Comparison of ENCODE assay signal across 22 mouse cellular contexts in genomic region chr1:50547794-50548193, GRCm38 (mm10).
"Had no signal": no experiment of that assay in that cellular context is flagged by ENCODE, and none has a peak within 500 bp of the region (broad histone marks: within the 10 kb centered on the region; RNA-seq: fewer than 3 reads in every experiment).

No protein-coding gene starts in this region.

- H3K4me2 ChIP-seq: liver, embryonic 11.5 days; liver, embryonic 13.5 days; liver, embryonic 15.5 days; lung, embryonic 15.5 days; midbrain, embryonic 12.5 days; neural tube, embryonic 13.5 days had no signal

- DNase-seq: liver, embryonic 13.5 days; liver, postnatal 0 days; lung, adult 2 months; lung, postnatal 14 days; lung, postnatal 36 days; retina, postnatal 1 day; right cerebral cortex, adult 18-20 months; right cerebral cortex, postnatal 25 days; right cerebral cortex, postnatal 4 days; spleen, adult 18-20 months; thymus, adult 18-20 months; thymus, postnatal 14 days; thymus, postnatal 36 days had no signal

- H3K36me3 ChIP-seq: liver, embryonic 13.5 days; liver, embryonic 15.5 days; lung, embryonic 15.5 days; midbrain, embryonic 12.5 days; neural tube, embryonic 13.5 days had no signal

- H3K27me3 ChIP-seq: liver, embryonic 13.5 days; liver, embryonic 15.5 days; lung, embryonic 15.5 days; megakaryocyte, embryonic 14.5 days; midbrain, embryonic 12.5 days; neural tube, embryonic 13.5 days had no signal

- H3K4me1 ChIP-seq: liver, embryonic 13.5 days; liver, embryonic 15.5 days; lung, embryonic 15.5 days; megakaryocyte, embryonic 14.5 days; midbrain, embryonic 12.5 days; neural tube, embryonic 13.5 days had no signal

- H3K9ac ChIP-seq: liver, embryonic 13.5 days; liver, embryonic 15.5 days; liver, postnatal 0 days; lung, embryonic 15.5 days; midbrain, embryonic 12.5 days; neural tube, embryonic 13.5 days had no signal

- H3K27ac ChIP-seq: liver, embryonic 13.5 days; liver, embryonic 15.5 days; lung, embryonic 15.5 days; macrophage; midbrain, embryonic 12.5 days; neural tube, embryonic 13.5 days had no signal

- ATAC-seq: liver, postnatal 0 days; lung, postnatal 0 days; midbrain, embryonic 16.5 days had no signal

- H3K9me3 ChIP-seq: liver, embryonic 13.5 days; liver, embryonic 15.5 days; lung, embryonic 15.5 days; megakaryocyte, embryonic 14.5 days; midbrain, embryonic 12.5 days; neural tube, embryonic 13.5 days had no signal

- H3K4me3 ChIP-seq: liver, embryonic 13.5 days; liver, embryonic 15.5 days; lung, embryonic 15.5 days; megakaryocyte, embryonic 14.5 days; midbrain, embryonic 12.5 days; neural tube, embryonic 13.5 days had no signal
